Mouse (Mus musculus) left cerebral cortex, adult 8-10 months (tissue): ENCODE data around the gene Plekho1. TPM values are rescaled to one million over a fixed set of nuclear protein-coding genes. Genes with fewer than 3 reads are reported as not detected.
"Not testable (repeated sequence)": the region's sequence is repeated elsewhere in the genome, so short reads cannot be mapped to it uniquely, and the experiment has no call there.

ENCODE experiments used
- DNase-seq, 2 experiments: peaks; one replicate each; pipeline ENCODE4 v3.0.0; 2022; ENCODE audit warnings: low spot score in 2 of 2
- total RNA-seq, 4 experiments: library from RNA; stranded (reverse); gene quantifications; 2 replicates each; pipeline ENCODE4 v1.2.4; 2022

The Plekho1 gene
- total RNA-seq, 4 experiments from 2014 or later = 64.0 to 86.2 (median 81.6) TPM

GRCm38 (mm10) chr3:95980276-95980970, 15.4 kb downstream of the Plekho1 start:
- DNase-seq = no peak

- no peak for DNase-seq
These were observed 17.5 kb downstream of the Plekho1 start for GRCm38 (mm10) chr3:95978265-95978664.

- DNase-seq = not testable (repeated sequence)
These were observed 18.2 kb downstream of the Plekho1 start for GRCm38 (mm10) chr3:95977587-95977986.

- no peak for DNase-seq
These were observed 18.7 kb downstream of the Plekho1 start for GRCm38 (mm10) chr3:95977079-95977478.

GRCm38 (mm10) chr3:95972873-95973634, 22.7 kb downstream of the Plekho1 start:
- no peak for DNase-seq

- DNase-seq = no peak
These were observed 23.4 kb downstream of the Plekho1 start for GRCm38 (mm10) chr3:95972251-95972872.

- not testable (repeated sequence) for DNase-seq
These were observed 25.1 kb downstream of the Plekho1 start for GRCm38 (mm10) chr3:95970661-95971060.

GRCm38 (mm10) chr3:95969277-95969676, 26.5 kb downstream of the Plekho1 start:
- no peak for DNase-seq

GRCm38 (mm10) chr3:95965518-95966451, 30.0 kb downstream of the Plekho1 start:
- DNase-seq = peak in 1 of 2 experiments; percentile 75

GRCm38 (mm10) chr3:95963681-95964080, 32.1 kb downstream of the Plekho1 start:
- no peak for DNase-seq

GRCm38 (mm10) chr3:95963230-95963629, 32.6 kb downstream of the Plekho1 start:
- DNase-seq = no peak

GRCm38 (mm10) chr3:95962182-95962581, 33.6 kb downstream of the Plekho1 start:
- DNase-seq = not testable (repeated sequence)

GRCm38 (mm10) chr3:95959807-95960206, 36.0 kb downstream of the Plekho1 start:
- no peak for DNase-seq

GRCm38 (mm10) chr3:95959082-95959481, 36.7 kb downstream of the Plekho1 start:
- DNase-seq = no peak

GRCm38 (mm10) chr3:95957359-95958148, 38.2 kb downstream of the Plekho1 start:
- DNase-seq = no peak

GRCm38 (mm10) chr3:95955318-95955717, 40.5 kb downstream of the Plekho1 start:
- no peak for DNase-seq

- DNase-seq = not testable (repeated sequence)
These were observed 41.1 kb downstream of the Plekho1 start for GRCm38 (mm10) chr3:95954648-95955173.

GRCm38 (mm10) chr3:95953522-95953921, 42.3 kb downstream of the Plekho1 start:
- DNase-seq = no peak

GRCm38 (mm10) chr3:95953023-95953422, 42.8 kb downstream of the Plekho1 start:
- DNase-seq = no peak

- not testable (repeated sequence) for DNase-seq
These were observed 44.2 kb downstream of the Plekho1 start for GRCm38 (mm10) chr3:95951566-95951965.
